Mouse (Mus musculus) urinary bladder, postnatal 10 days (tissue): ENCODE data around the gene Ntm.

Source experiments
- DNase-seq: peaks from one replicate; pipeline ENCODE4 v3.0.0; 2022; ENCODE audit warnings: low spot score

The Ntm gene

GRCm38 (mm10) chr9:29657761-29658465 lies 305.0 kb downstream of the Ntm start:
- no peak for DNase-seq

DNA sequence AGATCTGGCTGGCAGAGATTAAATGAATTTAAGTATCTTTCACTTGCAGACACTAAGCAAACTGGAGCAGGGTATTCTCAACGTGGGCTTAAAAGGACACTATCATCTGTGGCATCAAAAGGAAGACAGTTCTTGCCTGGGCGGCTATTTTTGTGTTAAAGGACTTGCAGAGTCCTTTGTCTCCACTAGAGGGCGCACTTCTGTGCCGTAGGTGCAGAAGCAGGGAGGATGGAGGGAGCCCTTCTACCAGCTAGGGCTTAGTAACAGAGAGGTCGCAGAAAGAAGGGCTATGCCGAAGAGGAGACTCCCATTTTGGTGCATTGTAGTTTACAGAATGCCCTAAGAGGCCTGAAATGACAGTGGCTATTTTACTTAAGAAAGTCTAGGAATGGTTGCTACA lies 308.1 kb downstream of the Ntm start:
- DNase-seq, result no peak

DNA sequence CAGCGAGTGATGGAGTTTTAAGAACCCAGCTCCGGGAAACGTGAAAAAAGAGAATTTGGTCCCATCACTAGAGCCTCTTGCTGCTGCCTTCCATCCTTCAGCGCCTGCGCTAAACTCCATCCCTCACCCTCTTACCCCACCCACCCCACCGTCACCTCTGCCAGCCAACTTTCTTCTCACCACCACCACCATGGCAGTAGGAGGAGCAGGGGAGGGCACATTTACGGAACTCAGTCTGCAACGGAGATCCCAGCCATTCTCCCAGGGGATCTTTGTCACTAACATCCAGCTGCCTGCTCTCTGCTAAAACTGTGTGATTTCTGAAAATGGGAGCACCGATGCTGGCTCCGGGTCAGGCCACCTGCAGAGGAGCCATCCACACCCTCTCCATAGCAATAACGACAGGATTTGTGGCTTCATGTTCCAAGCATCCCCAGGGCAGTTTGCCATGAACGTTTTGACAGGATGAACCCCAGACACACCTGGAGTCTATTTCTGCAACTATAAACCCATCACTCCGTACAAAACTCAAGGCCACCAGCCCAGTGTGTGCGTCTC lies 309.2 kb downstream of the Ntm start:
- DNase-seq, result no peak

DNA sequence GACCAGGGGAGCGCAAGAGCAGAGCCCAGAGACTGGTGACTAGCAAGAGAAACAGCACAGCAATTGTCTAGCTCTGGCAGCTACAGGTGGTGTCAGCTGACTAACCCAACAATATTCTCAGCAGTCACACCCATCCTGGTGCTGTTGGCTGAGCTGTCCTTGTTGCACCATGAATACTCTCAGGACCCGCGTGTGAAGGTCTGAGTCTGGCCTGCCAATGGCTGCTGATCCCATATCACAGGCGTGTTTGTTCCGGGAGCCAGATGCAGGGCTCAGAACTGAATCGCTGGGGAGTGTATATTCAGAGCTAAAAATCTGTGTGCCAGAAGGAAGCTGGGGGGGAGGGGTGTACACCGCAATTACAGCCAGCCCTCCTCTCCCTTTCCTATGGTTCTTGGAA lies 310.1 kb downstream of the Ntm start:
- DNase-seq, result no peak

DNA sequence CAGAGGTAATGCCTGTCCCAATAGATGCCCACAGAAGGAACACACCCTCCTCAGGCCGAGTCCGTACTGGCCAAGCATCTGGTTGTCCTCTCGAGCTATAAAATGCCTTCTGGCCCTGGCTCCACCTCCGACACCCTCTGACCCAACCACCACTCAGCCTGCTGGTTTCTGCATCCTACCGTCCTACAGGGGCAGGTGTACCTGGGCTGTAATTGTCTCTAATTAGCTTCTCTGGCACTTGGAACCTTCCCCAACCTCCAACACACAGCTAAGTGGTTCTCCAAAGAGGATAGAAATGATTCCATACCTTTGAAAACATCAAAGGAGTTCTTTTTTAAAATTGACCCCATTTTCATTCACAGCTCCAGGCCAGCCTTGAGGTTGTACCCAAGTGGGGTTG lies 311.1 kb downstream of the Ntm start:
- DNase-seq, result no peak

DNA sequence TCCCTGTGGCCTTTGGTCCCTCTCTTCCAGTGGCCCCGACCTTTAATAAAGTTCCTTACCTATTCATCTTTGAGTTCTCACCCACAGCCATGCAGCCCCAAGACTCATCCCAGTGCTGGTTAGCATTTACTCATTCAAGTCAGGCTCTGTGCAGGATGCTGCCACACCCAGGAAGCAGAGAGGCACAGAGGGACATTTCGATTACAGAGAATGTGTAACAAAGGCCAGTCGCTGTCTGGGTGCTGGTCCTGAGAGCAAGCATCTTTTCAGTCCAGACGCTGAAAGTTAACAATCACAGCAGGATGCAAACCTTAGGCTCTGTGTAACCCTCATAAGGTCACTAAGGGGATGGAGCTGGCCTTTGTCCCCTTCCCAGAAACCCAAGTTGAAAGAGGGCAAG lies 311.7 kb downstream of the Ntm start:
- no peak for DNase-seq

GRCm38 (mm10) chr9:29650679-29651078 lies 312.3 kb downstream of the Ntm start:
- DNase-seq, result no peak

- no peak for DNase-seq
These were observed 312.7 kb downstream of the Ntm start for GRCm38 (mm10) chr9:29650266-29650665.

DNA sequence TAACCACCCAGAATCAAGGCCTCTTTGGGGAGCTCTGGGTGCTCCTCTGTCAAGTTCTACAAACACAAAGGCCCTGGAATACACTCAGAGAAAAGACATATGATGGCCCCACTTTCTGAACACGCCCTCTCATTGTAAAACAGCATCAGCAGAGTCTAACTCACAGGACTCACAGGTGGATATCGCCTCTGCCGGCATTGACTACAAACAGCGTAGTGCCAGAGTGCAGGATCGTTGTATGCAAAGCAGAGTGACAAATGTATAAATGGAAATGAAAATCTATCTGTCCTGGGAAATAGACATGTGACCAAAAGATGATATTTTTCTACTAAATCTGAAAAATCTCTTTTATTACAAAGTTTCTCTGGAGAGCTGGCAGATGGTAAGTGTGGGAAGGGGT lies 314.7 kb downstream of the Ntm start:
- no peak for DNase-seq

GRCm38 (mm10) chr9:29647764-29648163 lies 315.2 kb downstream of the Ntm start:
- no peak for DNase-seq

DNA sequence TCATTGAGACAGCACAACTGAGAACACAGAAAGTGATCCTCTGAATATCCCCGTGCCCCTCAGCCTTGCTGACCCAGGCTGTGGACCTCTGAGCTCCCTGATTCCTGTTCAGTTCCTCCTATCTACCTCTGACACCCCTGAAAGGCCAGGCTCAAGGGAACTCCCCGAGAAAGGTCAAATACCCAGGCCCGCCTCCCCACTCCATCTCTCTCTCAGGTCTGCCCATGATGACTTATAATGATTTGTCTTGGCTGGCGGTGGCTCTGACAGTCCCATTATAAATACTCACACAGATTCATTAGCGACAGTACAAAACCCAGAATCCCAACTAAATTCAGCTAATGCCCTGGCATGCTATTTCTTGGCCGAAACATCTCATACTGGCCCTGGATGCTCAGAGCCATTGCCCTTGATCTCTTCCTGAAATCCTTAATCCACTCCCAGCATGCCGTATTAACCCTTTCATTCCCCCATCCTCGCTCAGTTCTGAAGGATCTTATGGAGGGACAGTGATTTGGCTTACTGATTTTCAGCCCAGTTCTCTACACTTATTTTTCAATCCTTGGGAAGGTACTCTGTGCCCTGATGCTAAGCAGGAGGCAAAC lies 317.0 kb downstream of the Ntm start:
- DNase-seq, result no peak

GRCm38 (mm10) chr9:29642997-29643657 lies 319.8 kb downstream of the Ntm start:
- no peak for DNase-seq

DNA sequence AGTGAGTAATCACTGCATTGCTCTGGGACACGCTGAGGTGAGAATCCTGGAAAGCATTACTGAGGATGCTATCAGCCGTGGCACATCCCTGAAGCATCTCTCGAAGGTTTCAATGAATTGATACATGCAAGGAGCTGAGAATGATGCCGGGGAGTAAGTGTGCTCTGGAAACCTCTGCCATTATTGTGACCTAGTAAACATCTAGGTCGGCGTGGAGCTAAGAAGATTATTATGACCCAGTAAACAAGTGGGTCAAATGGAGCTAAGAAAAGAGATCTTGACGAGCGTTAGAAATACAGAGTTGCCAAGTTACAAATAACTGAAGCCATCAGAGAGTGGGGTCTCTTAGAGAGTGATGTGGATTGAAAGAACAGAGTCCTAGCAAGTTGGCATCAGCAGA lies 325.6 kb downstream of the Ntm start:
- DNase-seq, result no peak

GRCm38 (mm10) chr9:29617181-29617580 lies 345.8 kb downstream of the Ntm start:
- DNase-seq, result no peak

- no peak for DNase-seq
These were observed 350.8 kb downstream of the Ntm start for GRCm38 (mm10) chr9:29612020-29612612.

- no peak for DNase-seq
These were observed 352.1 kb downstream of the Ntm start for GRCm38 (mm10) chr9:29610867-29611266.

DNA sequence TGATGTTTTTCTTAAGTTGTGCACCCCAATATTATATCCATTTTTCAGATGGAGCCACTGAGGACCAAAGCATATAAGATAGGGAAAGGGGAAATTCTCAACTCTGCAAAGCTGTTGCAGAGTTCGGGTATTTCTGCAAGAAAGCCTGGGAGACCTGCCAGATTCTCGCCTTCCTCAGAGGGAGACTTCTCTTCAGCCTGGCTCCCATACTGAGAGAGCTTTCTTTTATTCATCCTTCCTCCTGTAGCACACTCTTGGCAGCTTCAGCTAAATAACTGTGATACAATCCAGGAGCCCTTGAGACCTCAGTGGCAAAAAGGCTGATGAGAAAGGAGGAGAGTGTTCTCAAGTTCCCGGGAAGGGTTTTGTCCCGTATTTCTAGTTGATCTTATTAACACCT lies 365.3 kb downstream of the Ntm start:
- DNase-seq, result no peak

GRCm38 (mm10) chr9:29595321-29595720 lies 367.6 kb downstream of the Ntm start:
- DNase-seq, result no peak

- no peak for DNase-seq
These were observed 368.2 kb downstream of the Ntm start for GRCm38 (mm10) chr9:29594537-29595294.

GRCm38 (mm10) chr9:29587376-29587775 lies 375.6 kb downstream of the Ntm start:
- DNase-seq, result no peak

DNA sequence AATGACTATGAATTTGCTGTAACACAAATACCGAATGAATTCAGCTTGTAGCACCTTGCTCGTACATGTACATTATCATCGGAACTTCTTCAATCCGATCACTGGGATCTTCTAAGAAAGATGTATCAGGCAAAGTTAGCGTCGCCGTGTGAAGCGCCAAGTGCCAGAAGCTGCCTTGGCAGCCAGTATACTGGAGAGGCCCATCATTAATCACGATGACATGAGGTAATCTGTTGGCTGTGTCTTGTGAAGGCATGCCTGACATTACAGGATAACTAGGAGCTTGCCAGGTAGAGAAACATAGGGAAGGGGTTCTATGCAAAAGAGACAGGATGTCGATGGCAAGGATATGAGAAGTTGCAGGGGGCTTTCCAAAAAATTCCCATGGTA lies 376.6 kb downstream of the Ntm start:
- no peak for DNase-seq

DNA sequence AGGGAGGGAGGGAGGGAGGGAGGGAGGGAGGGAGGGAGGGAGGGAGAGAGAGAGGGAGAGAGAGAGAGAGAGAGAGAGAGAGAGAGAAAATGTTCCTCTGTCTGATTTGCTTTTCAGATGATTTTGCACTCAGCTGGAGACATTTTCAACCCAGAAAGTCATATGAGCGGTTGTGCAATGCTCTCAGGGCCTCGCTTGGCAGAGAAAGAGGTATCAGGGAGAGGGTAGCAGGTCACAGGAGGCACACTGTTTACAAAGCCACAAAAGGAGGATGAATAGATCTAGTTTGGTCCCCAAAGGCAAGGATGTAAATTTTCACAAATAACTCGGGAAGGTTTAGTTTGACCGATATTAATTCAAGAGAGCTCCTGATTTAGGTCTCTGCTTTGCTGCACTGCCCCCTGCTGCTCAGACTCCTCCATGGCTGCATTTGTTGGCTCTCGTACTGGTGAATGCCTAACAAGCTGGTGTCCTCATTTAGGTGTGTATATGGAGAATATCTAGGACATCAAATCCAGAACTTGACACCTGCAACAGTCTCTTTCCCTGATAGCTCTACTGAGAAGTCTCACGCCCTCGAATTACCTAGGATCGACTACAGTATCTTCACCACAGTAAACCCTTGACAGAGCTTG lies 377.1 kb downstream of the Ntm start:
- DNase-seq, result no peak
